Mouse (Mus musculus): ENCODE measurements around the gene Sde2. TPM values are rescaled to one million over a fixed set of nuclear protein-coding genes. Genes with fewer than 3 reads are reported as not detected.
"Not testable (repeated sequence)": the region's sequence is repeated elsewhere in the genome, so short reads cannot be mapped to it uniquely, and the experiment has no call there.

The Sde2 gene
- polyA plus RNA-seq, 1 experiment from 2014 or later: 43.3 TPM

DNA sequence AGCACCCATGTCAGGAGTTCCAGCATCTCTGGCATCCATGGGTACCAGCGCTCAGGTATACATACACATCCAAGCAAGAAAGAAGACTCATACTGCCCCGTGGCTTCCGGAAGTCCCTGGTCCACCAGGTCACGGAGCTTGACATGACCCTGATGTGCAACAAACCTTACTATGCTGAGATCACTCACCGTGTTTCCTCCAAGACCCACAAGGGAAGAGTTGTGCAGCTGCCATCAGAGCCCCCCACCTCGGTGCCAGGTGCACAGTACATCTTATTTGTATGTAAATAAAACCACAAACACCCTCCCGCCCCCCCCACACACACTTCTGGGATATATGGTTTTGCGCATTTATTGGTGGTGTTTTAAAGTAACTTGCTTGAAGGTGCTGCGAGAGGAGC is 24.2 kb downstream of the Sde2 start:
- H3K4me1 ChIP-seq: no peaks in the 10 kb centered on the region
- no peaks in the 10 kb centered on the region for H3K27me3 ChIP-seq (ENCODE audit: poor library complexity, severe bottlenecking)
- H3K27ac ChIP-seq: no peak overlapping the region
- 0 out of 2 replicates have a peak, but pooled peaks cover 5% of the 10 kb centered on the region for H3K9me3 ChIP-seq
- H3K36me3 ChIP-seq (replicated peaks): no peaks in the 10 kb centered on the region
- DNase-seq (ENCODE audit: extremely low spot score, low spot score): no peak
- 90% methylated on average over 9 of the region's 9 CpGs for WGBS
- no peak overlapping the region for H3K4me3 ChIP-seq

DNA sequence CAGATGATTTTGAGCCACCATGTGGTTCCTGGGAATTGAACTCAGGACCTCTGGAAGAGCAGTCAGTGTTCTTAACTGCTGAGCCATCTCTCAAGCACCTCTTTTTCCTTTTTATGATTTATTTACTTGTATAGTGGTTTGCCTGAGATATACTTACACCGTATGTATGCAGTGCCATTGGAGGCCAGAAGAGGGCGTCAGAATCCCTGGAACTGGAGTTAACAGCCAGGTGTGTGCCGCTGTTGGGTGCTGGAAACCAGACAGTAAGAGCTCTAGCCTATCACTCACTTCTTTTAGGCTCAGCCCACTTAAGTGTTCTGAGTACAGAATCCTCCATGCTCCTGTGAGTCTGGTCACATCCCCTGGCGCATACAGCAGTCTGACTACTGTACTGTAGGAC is 26.5 kb downstream of the Sde2 start:
- H3K9me3 ChIP-seq: 0 out of 2 replicates have a peak, but pooled peaks cover 5% of the 10 kb centered on the region
- no peaks in the 10 kb centered on the region for H3K27me3 ChIP-seq (ENCODE audit: poor library complexity, severe bottlenecking)
- DNase-seq (ENCODE audit: extremely low spot score, low spot score): no peak
- WGBS: 73% methylated on average over 4 of the region's 4 CpGs
- no peaks in the 10 kb centered on the region for H3K4me1 ChIP-seq
- H3K4me3 ChIP-seq: no peak overlapping the region
- no peaks in the 10 kb centered on the region for H3K36me3 ChIP-seq (replicated peaks)
- no peak overlapping the region for H3K27ac ChIP-seq

- 79% methylated on average over 3 of the region's 3 CpGs for WGBS
- H3K4me3 ChIP-seq: no peak overlapping the region
- H3K4me1 ChIP-seq: no peaks in the 10 kb centered on the region
- peaks cover 8% of the 10 kb centered on the region for H3K27me3 ChIP-seq (ENCODE audit: poor library complexity, severe bottlenecking)
- no peak overlapping the region for H3K27ac ChIP-seq
- H3K36me3 ChIP-seq (replicated peaks): no peaks in the 10 kb centered on the region
- no peak for DNase-seq (ENCODE audit: extremely low spot score, low spot score)
- H3K9me3 ChIP-seq: 0 out of 2 replicates have a peak, but pooled peaks cover 3% of the 10 kb centered on the region
These were observed 30.8 kb downstream of the Sde2 start for GRCm38 (mm10) chr1:180881768-180882167.

DNA sequence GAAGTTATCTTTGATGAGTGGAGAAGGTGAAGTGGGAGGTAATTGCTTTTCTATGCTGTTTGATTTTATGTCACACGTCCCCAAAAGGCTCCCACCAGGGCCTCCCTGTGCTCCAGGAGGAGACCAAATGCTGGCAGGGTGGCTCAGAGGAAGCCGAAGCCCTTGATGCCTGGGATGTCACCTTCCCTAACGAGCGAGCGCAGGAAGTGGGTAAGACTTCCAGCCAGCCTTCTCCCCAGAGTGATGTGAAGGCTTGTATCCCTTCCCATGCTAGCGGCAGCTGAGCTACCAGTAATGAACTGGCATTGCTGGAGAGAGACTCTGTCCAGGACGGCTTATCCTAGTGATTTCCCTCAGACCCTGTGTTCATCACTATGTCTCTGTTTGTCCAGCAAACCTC is 32.8 kb downstream of the Sde2 start:
- Histone ChIP-seq H3K4me1 (peaks cover 9% of the 10 kb centered on the region), H3K9me3 (no peaks in the 10 kb centered on the region), H3K27me3 (ENCODE audit: poor library complexity, severe bottlenecking) (peaks cover 27% of the 10 kb centered on the region), H3K27ac (no peak overlapping the region), H3K4me3 (no peak overlapping the region), H3K36me3 (replicated peaks) (no peaks in the 10 kb centered on the region)
- WGBS: 57% methylated on average over 7 of the region's 7 CpGs
- no peak for DNase-seq (ENCODE audit: extremely low spot score, low spot score)

- Histone ChIP-seq H3K27ac (no peak overlapping the region), H3K4me1 (peaks cover 14% of the 10 kb centered on the region), H3K9me3 (no peaks in the 10 kb centered on the region), H3K36me3 (replicated peaks) (no peaks in the 10 kb centered on the region), H3K27me3 (ENCODE audit: poor library complexity, severe bottlenecking) (peaks cover 35% of the 10 kb centered on the region), H3K4me3 (no peak overlapping the region)
- 85% methylated on average over 9 of the region's 9 CpGs for WGBS
- DNase-seq (ENCODE audit: extremely low spot score, low spot score): no peak
These were observed 33.6 kb downstream of the Sde2 start for GRCm38 (mm10) chr1:180884484-180884883.

DNA sequence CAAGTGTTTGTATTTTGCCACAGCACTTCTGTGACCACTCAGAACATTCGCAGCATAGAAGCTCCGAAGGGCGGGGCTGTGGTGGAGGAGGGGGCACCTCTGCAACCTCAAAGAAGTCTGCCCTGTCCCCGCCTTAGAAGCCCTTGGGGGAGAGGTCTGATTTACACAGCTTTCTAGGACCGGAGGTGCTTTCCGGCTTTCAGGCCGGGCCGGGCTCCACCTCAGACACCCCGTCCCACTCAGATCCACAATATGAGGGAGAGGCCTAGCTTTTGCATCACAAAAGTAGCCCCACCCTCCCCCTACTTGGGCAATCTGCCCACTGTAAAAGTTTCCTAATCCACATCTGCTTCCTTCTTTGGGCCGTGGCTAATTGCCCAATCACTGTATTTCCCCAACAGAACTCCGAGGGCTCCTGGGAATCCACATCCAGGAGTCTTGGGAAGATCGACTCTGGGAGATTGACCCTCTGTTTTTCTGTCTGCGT is 37.7 kb downstream of the Sde2 start:
- Histone ChIP-seq H3K4me1 (peaks cover 18% of the 10 kb centered on the region), H3K36me3 (replicated peaks) (no peaks in the 10 kb centered on the region), H3K4me3 (peak overlapping the region; percentile 14; the same call in 1 of the 2 replicates), H3K9me3 (no peaks in the 10 kb centered on the region), H3K27me3 (ENCODE audit: poor library complexity, severe bottlenecking) (peaks cover 64% of the 10 kb centered on the region), H3K27ac (peak overlapping the region; percentile 36; the same call in 1 of the 2 replicates)
- no peak for DNase-seq (ENCODE audit: extremely low spot score, low spot score)
- WGBS: 7% methylated on average over 13 of the region's 13 CpGs

- H3K4me3 ChIP-seq: no peak overlapping the region
- peaks cover 21% of the 10 kb centered on the region for H3K4me1 ChIP-seq
- no peaks in the 10 kb centered on the region for H3K36me3 ChIP-seq (replicated peaks)
- H3K27me3 ChIP-seq (ENCODE audit: poor library complexity, severe bottlenecking): peaks cover 70% of the 10 kb centered on the region
- 0 out of 2 replicates have a peak overlapping the region, but pooled peaks have one; percentile 36 for H3K27ac ChIP-seq
- WGBS: 28% methylated on average over 7 of the region's 7 CpGs
- no peak for DNase-seq (ENCODE audit: extremely low spot score, low spot score)
- H3K9me3 ChIP-seq: no peaks in the 10 kb centered on the region
These were observed 38.2 kb downstream of the Sde2 start for GRCm38 (mm10) chr1:180889172-180889571.

DNA sequence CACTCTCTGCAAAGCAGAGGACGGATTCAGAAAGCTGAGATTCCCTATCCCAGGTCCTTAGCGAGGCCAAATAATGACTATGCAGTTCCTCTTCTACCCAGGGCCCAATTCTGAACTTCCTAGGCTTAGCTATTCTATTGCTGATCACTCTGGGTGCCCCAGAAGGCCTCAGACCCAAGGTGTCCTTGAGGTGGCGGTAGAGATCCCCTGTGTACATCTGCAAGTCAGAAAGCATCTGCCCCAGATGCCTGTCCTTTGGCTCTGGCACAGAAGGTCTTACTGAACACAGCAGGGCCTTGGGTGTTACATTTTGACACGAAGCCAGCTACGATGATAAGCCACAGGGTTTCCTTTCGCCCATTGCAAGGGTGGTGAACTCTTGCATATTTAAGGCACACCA is 38.9 kb downstream of the Sde2 start:
- no peak overlapping the region for H3K4me3 ChIP-seq
- 45% methylated on average over 6 of the region's 6 CpGs for WGBS
- no peak for DNase-seq (ENCODE audit: extremely low spot score, low spot score)
- peaks cover 76% of the 10 kb centered on the region for H3K27me3 ChIP-seq (ENCODE audit: poor library complexity, severe bottlenecking)
- no peaks in the 10 kb centered on the region for H3K9me3 ChIP-seq
- H3K36me3 ChIP-seq (replicated peaks): no peaks in the 10 kb centered on the region
- peaks cover 27% of the 10 kb centered on the region for H3K4me1 ChIP-seq
- no peak overlapping the region for H3K27ac ChIP-seq

- H3K4me1 ChIP-seq: peaks cover 27% of the 10 kb centered on the region
- no peak within 1 kb of the TSS for H3K27ac ChIP-seq
- 62% methylated on average over 10 of the region's 10 CpGs for WGBS
- H3K4me3 ChIP-seq: no peak within 1 kb of the TSS
- no peaks in the 10 kb centered on the region for H3K9me3 ChIP-seq
- peaks cover 68% of the 10 kb centered on the region for H3K27me3 ChIP-seq (ENCODE audit: poor library complexity, severe bottlenecking)
- no peak for DNase-seq (ENCODE audit: extremely low spot score, low spot score)
- no peaks in the 10 kb centered on the region for H3K36me3 ChIP-seq (replicated peaks)
These were observed 41.9 kb downstream of the Sde2 start, which contains the start of gene Lefty2 for GRCm38 (mm10) chr1:180892808-180893207. Lefty2 (plus strand) TSS chr1:180893108.

DNA sequence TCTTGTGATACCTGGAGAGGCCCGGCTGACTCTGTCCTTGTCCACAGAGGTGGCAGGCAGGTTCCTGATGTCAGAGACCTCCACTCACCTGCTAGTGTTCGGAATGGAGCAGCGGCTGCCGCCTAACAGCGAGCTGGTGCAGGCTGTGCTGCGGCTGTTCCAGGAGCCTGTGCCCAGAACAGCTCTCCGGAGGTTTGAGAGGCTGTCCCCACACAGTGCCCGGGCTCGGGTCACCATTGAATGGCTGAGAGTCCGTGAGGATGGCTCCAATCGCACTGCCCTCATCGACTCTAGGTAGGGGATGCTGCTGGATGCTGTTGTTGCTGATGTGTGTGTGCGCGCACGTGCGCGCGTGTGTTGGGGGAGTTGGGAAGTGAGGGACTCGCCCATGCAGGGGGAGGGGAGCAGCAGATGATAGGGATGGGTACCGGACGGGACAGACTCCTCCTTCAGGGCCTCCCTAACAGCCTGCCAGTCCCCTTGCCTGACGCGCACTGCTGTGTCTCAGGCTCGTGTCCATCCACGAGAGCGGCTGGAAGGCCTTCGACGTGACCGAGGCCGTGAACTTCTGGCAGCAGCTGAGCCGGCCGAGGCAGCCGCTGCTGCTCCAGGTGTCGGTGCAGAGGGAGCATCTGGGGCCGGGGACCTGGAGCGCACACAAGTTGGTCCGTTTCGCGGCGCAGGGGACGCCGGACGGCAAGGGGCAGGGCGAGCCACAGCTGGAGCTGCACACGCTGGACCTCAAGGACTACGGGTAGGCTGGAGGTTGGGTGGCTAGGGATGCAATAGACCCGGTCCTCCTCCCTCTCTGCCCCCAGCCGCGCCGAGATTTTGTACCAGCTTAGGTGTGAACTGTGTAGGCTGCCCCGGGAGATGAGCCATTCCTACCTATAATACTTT is 43.4 kb downstream of the Sde2 start:
- H3K9me3 ChIP-seq; H3K27ac ChIP-seq; H3K36me3 ChIP-seq (replicated peaks); DNase-seq (ENCODE audit: extremely low spot score, low spot score): not testable (repeated sequence)
- peak overlapping the region; percentile 36 for H3K4me3 ChIP-seq
- peaks cover 13% of the 10 kb centered on the region for H3K4me1 ChIP-seq
- H3K27me3 ChIP-seq (ENCODE audit: poor library complexity, severe bottlenecking): peaks cover 52% of the 10 kb centered on the region
- 5% methylated on average over 51 of the region's 51 CpGs for WGBS

DNA sequence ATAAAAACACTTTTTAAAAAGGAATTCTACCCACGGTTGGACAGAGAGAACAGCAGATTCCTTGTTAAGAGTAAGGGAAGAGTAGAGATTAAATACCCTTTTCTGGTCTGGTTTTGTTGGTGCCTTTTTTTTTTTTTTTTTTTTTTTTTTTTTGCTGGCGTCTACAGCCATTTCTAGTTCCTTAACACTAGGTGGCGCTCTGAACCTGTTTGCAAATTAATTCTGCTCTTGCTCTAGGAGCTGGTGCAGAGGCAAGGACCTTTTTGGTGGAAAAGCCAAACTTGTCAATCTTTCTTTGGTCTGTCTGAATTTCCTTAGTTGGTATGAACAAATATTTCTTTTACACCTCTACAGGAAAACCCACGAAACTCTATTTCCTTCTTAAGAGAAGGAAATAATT is 50.2 kb downstream of the Sde2 start:
- under 1% methylated on average over 4 of the region's 4 CpGs for WGBS
- Histone ChIP-seq H3K4me1 (peaks cover 22% of the 10 kb centered on the region), H3K9me3 (no peaks in the 10 kb centered on the region), H3K4me3 (no peak overlapping the region), H3K27ac (no peak overlapping the region), H3K36me3 (replicated peaks) (peaks cover 7% of the 10 kb centered on the region), H3K27me3 (ENCODE audit: poor library complexity, severe bottlenecking) (0 out of 2 replicates have a peak, but pooled peaks cover 3% of the 10 kb centered on the region)
- no peak for DNase-seq (ENCODE audit: extremely low spot score, low spot score)

DNA sequence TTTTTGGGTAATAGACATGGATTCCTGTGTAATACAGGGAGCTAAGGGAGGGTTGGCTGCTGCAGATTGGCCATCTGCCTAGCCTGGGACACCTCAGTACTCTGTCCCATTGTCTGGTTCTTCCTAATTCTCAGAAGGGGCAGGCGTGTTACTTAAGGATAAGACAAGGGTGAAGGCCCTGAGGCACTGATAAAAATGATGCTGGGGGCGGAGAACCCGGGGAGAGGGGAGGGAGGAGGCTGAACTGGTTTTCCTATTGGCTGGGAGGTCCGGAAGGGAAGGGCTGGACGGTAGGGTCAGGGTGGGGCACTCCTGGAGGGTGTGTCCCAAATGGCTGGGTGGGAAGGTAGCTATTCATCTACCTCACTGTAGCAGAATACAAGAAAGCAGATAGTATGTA is 52.0 kb downstream of the Sde2 start:
- no peak overlapping the region for H3K27ac ChIP-seq
- H3K4me3 ChIP-seq: no peak overlapping the region
- H3K9me3 ChIP-seq: no peaks in the 10 kb centered on the region
- H3K4me1 ChIP-seq: peaks cover 29% of the 10 kb centered on the region
- 0 out of 2 replicates have a peak, but pooled peaks cover 3% of the 10 kb centered on the region for H3K27me3 ChIP-seq (ENCODE audit: poor library complexity, severe bottlenecking)
- DNase-seq (ENCODE audit: extremely low spot score, low spot score): no peak
- peaks cover 25% of the 10 kb centered on the region for H3K36me3 ChIP-seq (replicated peaks)
- WGBS: 34% methylated on average over 5 of the region's 5 CpGs

GRCm38 (mm10) chr1:180903666-180904038 is 52.7 kb downstream of the Sde2 start:
- peaks cover 32% of the 10 kb centered on the region for H3K36me3 ChIP-seq (replicated peaks)
- H3K27me3 ChIP-seq (ENCODE audit: poor library complexity, severe bottlenecking): 0 out of 2 replicates have a peak, but pooled peaks cover 3% of the 10 kb centered on the region
- H3K4me3 ChIP-seq: peak overlapping the region; percentile 96
- peaks cover 29% of the 10 kb centered on the region for H3K4me1 ChIP-seq
- H3K27ac ChIP-seq: peak overlapping the region; percentile 97
- H3K9me3 ChIP-seq: no peaks in the 10 kb centered on the region
- 49% methylated on average over 10 of the region's 10 CpGs for WGBS
- DNase-seq (ENCODE audit: extremely low spot score, low spot score): peak; percentile 36
